ENCODE assay signal across 14 mouse cellular contexts in the genomic region with DNA sequence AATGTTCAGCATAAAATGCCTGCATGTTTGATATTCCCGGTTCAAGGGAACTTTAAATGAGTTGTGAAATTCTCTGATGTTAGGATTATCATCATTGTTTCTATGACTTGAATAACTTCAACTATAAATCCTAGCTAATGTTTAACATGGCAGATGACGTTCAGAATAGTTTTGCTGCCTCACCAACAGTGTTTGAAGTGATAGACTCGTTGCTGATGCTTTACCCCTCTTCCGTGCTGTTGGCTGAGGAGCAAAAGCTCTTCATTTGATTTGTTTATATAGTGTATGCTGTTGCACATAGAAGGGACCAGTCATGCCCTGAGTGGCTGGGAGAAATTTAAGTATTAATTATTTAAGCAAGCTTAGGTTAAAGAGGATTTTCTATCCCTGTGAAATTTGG.
DNase-seq lines count a peak whose midpoint lies in the region; ATAC-seq and TF ChIP-seq lines count a peak whose summit lies in the region.
"Had no signal": no experiment of that assay in that cellular context is flagged by ENCODE, and none has a peak within 500 bp of the region (broad histone marks: within the 10 kb centered on the region; RNA-seq: fewer than 3 reads in every experiment).

No protein-coding gene starts in this region.

- TF ChIP-seq EP300 in heart, adult 2 months (IDR thresholded peaks at IDR 0.05; ENCODE audit: insufficient read depth, low read depth, low read length) = no peak

- peak overlapping the region; percentile 67 for H3K27ac ChIP-seq in heart, adult 2 months
- H3K27ac ChIP-seq in kidney, postnatal 0 days = peak overlapping the region; percentile 87
- H3K27ac ChIP-seq in embryonic facial prominence, embryonic 14.5 days (replicated peaks; ENCODE audit: low read depth, low read length) = peak overlapping the region; percentile 77
- H3K27ac ChIP-seq: forebrain, embryonic 10.5 days had no signal

- ATAC-seq in kidney, postnatal 0 days (replicated peaks; ENCODE audit: low FRiP score, low read depth) = no peak
- peak; percentile 62; the same call in 1 of the 2 replicates for ATAC-seq in embryonic facial prominence, embryonic 14.5 days (ENCODE audit: low read depth)

- no peak for DNase-seq in heart, adult 2 months
- DNase-seq in heart, adult 8-10 months (ENCODE audit: low spot score) = no peak
- peak; percentile 24 for DNase-seq in kidney, postnatal 0 days (ENCODE audit: low spot score)
- no peak for DNase-seq in kidney, adult 9 months
- no peak for DNase-seq in embryonic facial prominence, embryonic 14.5 days (ENCODE audit: low spot score)
- no peak for DNase-seq in left cerebral cortex, postnatal 14 days (ENCODE audit: low spot score in 2 of 2)
- no peak for DNase-seq in c-Kit-positive CD71-positive TER-119-positive erythroid progenitor cells, embryonic 14.5 days (ENCODE audit: low spot score)
- DNase-seq: cerebellum, adult 9-11 months; midbrain, embryonic 14.5 days; right cerebral cortex, postnatal 4 days; thymus, postnatal 14 days had no signal

- H3K4me2 ChIP-seq in kidney, postnatal 0 days (ENCODE audit: low read length) = peak overlapping the region; percentile 50
- peak overlapping the region; percentile 46 for H3K4me2 ChIP-seq in embryonic facial prominence, embryonic 14.5 days (ENCODE audit: low read depth, low read length)
- peak overlapping the region; percentile 63 for H3K4me2 ChIP-seq in myocyte (ENCODE audit: low read depth)
- H3K4me2 ChIP-seq: liver, embryonic 11.5 days had no signal

- TF ChIP-seq POLR2A in heart, adult 2 months (IDR thresholded peaks at IDR 0.05; ENCODE audit: insufficient read depth, low read depth, low read length) = no peak
- TF ChIP-seq POLR2A in myocyte (IDR thresholded peaks at IDR 0.05; ENCODE audit: insufficient read length, low read depth) = no peak

- H3K79me2 ChIP-seq in heart, adult 2 months (replicated peaks; ENCODE audit: control insufficient read depth, insufficient read depth, low read length) = no peaks in the 10 kb centered on the region
- H3K79me2 ChIP-seq in myocyte (ENCODE audit: control insufficient read depth, insufficient read depth) = no peaks in the 10 kb centered on the region

- no peak overlapping the region for H3K9ac ChIP-seq in heart, adult 2 months (ENCODE audit: low read depth, low read length)
- no peak overlapping the region for H3K9ac ChIP-seq in kidney, postnatal 0 days (ENCODE audit: low read depth, low read length)
- H3K9ac ChIP-seq in embryonic facial prominence, embryonic 14.5 days (ENCODE audit: low read depth, low read length) = no peak overlapping the region

- peaks cover 3% of the 10 kb centered on the region for H3K4me1 ChIP-seq in heart, adult 2 months (ENCODE audit: control insufficient read depth, insufficient read depth, low read length)
- H3K4me1 ChIP-seq in kidney, postnatal 0 days (replicated peaks; ENCODE audit: insufficient read depth, low read length) = no peaks in the 10 kb centered on the region
- H3K4me1 ChIP-seq in embryonic facial prominence, embryonic 14.5 days (ENCODE audit: control insufficient read depth, insufficient read depth, low read length) = peaks cover 6% of the 10 kb centered on the region; the same call in 1 of the 2 replicates
- H3K4me1 ChIP-seq: forebrain, embryonic 10.5 days had no signal

- WGBS in heart, adult 2 months = 49% methylated on average over 4 of the region's 4 CpGs
- WGBS in kidney, postnatal 0 days = 30% methylated on average over 4 of the region's 4 CpGs
- 59% methylated on average over 4 of the region's 4 CpGs for WGBS in embryonic facial prominence, embryonic 14.5 days

- H3ac ChIP-seq in myocyte (ENCODE audit: control insufficient read depth, insufficient read length) = no peak overlapping the region

- H3K27me3 ChIP-seq in heart, adult 2 months (ENCODE audit: control insufficient read depth, insufficient read depth, low read length) = no peaks in the 10 kb centered on the region
- H3K27me3 ChIP-seq in kidney, postnatal 0 days (ENCODE audit: insufficient read depth, low read length) = no peaks in the 10 kb centered on the region
- no peaks in the 10 kb centered on the region for H3K27me3 ChIP-seq in embryonic facial prominence, embryonic 14.5 days (replicated peaks; ENCODE audit: control insufficient read depth, insufficient read depth, low read length)
- H3K27me3 ChIP-seq in myocyte (ENCODE audit: control insufficient read depth, insufficient read depth, insufficient read length) = no peaks in the 10 kb centered on the region

- H3K9me3 ChIP-seq in kidney, postnatal 0 days (replicated peaks; ENCODE audit: low read length) = no peaks in the 10 kb centered on the region
- no peaks in the 10 kb centered on the region for H3K9me3 ChIP-seq in embryonic facial prominence, embryonic 14.5 days (ENCODE audit: control insufficient read depth, low read length)
- H3K9me3 ChIP-seq: forebrain, embryonic 10.5 days had no signal

- intact Hi-C loops in heart, adult 2 months (cut with DNase I) = no loop called here
- intact Hi-C loops in left cerebral cortex, postnatal 14 days (cut with DNase I) = no loop called here

- peaks cover 3% of the 10 kb centered on the region for H3K36me3 ChIP-seq in heart, adult 2 months (ENCODE audit: control insufficient read depth, insufficient read depth, low read length)
- H3K36me3 ChIP-seq in kidney, postnatal 0 days (ENCODE audit: insufficient read depth, low read length) = peaks cover 16% of the 10 kb centered on the region; the same call in 1 of the 2 replicates
- H3K36me3 ChIP-seq in embryonic facial prominence, embryonic 14.5 days (ENCODE audit: control insufficient read depth, insufficient read depth, low read length) = peaks cover 16% of the 10 kb centered on the region; the same call in 1 of the 2 replicates
- H3K36me3 ChIP-seq in myocyte (ENCODE audit: control insufficient read depth, insufficient read depth) = peaks cover 6% of the 10 kb centered on the region

- no peak overlapping the region for H3K4me3 ChIP-seq in heart, adult 2 months
- peak overlapping the region; percentile 16; the same call in 1 of the 2 replicates for H3K4me3 ChIP-seq in kidney, postnatal 0 days (replicated peaks; ENCODE audit: low read depth, low read length)
- H3K4me3 ChIP-seq in embryonic facial prominence, embryonic 14.5 days (ENCODE audit: low read depth, low read length) = peak overlapping the region; percentile 11; the same call in 1 of the 2 replicates
- H3K4me3 ChIP-seq in myocyte = no peak overlapping the region
- H3K4me3 ChIP-seq: forebrain, embryonic 10.5 days had no signal

- no peak for TF ChIP-seq CTCF in heart, adult 2 months (IDR thresholded peaks at IDR 0.05)
- no peak for TF ChIP-seq CTCF in kidney, postnatal 0 days (IDR thresholded peaks at IDR 0.05; ENCODE audit: low read depth)

TF ChIP-seq in myocyte, 11 proteins besides CTCF, POLR2A, EP300 and RAD21:
- TF ChIP-seq USF1 (IDR thresholded peaks at IDR 0.05; ENCODE audit: low read depth) (no peak), MYOG (IDR thresholded peaks at IDR 0.05; ENCODE audit: control insufficient read depth in 1 of 3, insufficient read depth in 1 of 3, insufficient read length in 2 of 3, low read depth in 2 of 3) (no peak), E2F4 (IDR thresholded peaks at IDR 0.05; ENCODE audit: insufficient read depth) (no peak), POLR2AphosphoS2 (IDR thresholded peaks at IDR 0.05; ENCODE audit: insufficient read length, low read depth) (no peak), MYOD1 (IDR thresholded peaks at IDR 0.05; ENCODE audit: control insufficient read depth in 1 of 3, insufficient read length in 2 of 3, low read depth in 2 of 3) (no peak), REST (IDR thresholded peaks at IDR 0.05; ENCODE audit: insufficient read depth, insufficient read length) (no peak)

Comparison
In these comparisons a context has a peak if more than half of its experiments do, and no peak if none do; other contexts are left out.
1. H3K4me3 ChIP-seq: peak in kidney, postnatal 0 days (single experiment) and embryonic facial prominence, embryonic 14.5 days (single experiment); none in heart, adult 2 months (single experiment) and myocyte (single experiment).
2. Peak in every context shown above with its lines, with median percentiles within 50 percentile points of each other: H3K27ac ChIP-seq and H3K4me2 ChIP-seq.